Mouse (Mus musculus): ENCODE data around the gene Nav3. TPM values are rescaled to one million over a fixed set of nuclear protein-coding genes. Genes with fewer than 3 reads are reported as not detected.

Gene Nav3
- total and polyA plus RNA-seq, 2 experiments: 0.01 to 0.28 TPM

DNA sequence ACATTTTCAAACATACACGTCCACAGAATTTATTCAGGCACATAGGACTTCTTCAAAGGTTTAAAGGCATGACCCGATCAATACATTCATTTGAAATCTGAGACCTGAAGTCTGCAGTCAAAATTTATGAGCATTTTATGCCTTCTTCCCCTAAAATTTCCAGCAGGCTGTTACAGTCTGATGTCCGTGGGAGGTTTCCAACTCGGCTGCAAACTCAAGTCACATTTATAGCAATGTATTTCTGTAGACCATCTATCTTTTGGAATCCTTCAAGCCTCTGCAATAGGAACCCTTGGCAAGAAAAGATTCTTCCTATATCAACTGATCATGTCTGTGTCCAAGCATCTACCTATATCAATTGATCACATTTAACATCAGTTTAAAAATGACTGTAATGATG, 13.4 kb upstream of the Nav3 start:
- Histone ChIP-seq H3K79me2 (ENCODE audit: control insufficient read depth, insufficient read depth, low read length) (no peaks in the 10 kb centered on the region), H3K4me1 (ENCODE audit: control insufficient read depth, insufficient read depth, low read length) (no peaks in the 10 kb centered on the region), H3K9ac (ENCODE audit: low read depth, low read length) (no peak overlapping the region), H3K36me3 (ENCODE audit: control insufficient read depth, insufficient read depth, low read length) (no peaks in the 10 kb centered on the region), H3K27ac (replicated peaks; ENCODE audit: insufficient read depth, low read depth, low read length) (no peak overlapping the region), H3K27me3 (ENCODE audit: control insufficient read depth, insufficient read depth, low read length) (peaks cover 2% of the 10 kb centered on the region; the same call in 1 of the 2 replicates), H3K4me3 (ENCODE audit: insufficient read depth, low read depth, low read length) (no peak overlapping the region)
- 77% methylated on average over 4 of the region's 4 CpGs for WGBS
- no peak for DNase-seq (ENCODE audit: extremely low read depth, low read depth, low spot score)
- TF ChIP-seq POLR2A (IDR thresholded peaks at IDR 0.05; ENCODE audit: extremely low read depth, insufficient read depth, low read length) (no peak), CTCF (IDR thresholded peaks at IDR 0.05; ENCODE audit: low read depth, low read length) (no peak)

DNA sequence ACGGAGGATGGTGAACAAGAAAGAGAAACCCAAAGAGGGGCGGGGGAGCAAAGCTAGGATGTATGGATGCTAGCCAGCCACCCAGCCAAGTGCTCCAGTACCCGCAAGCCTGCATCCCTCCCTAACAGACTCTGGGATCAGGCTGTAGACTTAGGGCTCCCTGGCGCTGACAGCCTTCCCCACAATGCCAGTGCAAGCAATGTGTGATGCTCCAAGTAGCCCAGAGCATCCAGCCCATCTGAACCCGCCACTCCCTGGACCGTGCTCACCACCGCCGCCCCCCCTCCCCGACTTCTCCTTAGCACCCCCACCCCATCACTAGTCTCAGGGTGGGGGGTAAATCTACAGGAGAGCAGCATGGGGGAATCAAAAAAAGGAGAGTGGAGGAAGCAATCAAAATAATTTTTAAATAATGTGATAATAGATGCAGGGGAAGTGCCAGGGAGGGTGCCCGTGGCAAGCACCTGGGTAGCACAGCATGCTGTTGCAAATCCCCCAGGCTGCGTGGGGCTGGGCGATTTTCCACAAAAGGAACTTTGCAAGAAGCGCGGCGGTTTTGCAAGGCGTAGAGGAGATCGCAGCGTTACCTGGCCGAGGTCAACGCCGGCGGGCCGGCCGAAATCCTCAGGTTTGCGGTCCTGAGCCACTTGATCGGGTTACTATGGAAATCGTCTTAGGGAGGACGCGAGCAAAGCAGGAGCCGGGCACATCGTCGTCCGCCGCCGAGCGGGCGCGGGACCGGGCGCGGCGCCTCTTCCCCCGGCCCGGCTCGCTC, 754 bp downstream of the Nav3 start:
- 1% methylated on average over 45 of the region's 45 CpGs for WGBS

DNA sequence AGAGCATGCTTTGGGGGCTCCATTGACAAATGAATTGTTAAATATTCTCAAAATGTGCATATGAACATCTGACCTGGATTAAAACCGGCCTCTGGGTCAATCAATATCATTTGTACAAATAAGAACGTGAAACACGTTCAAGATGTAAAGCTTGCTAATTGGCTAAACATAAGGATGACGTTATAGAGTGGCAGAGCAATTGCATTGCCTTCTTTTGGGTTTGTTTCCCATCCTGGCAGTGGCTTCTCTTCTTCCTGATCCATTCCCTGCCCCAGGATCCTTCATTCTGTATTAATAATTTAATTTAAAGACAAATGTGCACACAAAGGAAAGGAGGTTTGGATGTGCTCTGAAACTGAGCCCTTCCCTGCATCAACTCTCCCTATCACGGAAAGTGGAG, 2.4 kb downstream of the Nav3 start:
- Histone ChIP-seq H3K9ac (ENCODE audit: low read depth, low read length) (no peak overlapping the region), H3K4me1 (ENCODE audit: control insufficient read depth, insufficient read depth, low read length) (peaks cover 5% of the 10 kb centered on the region; the same call in 1 of the 2 replicates), H3K27me3 (ENCODE audit: control insufficient read depth, insufficient read depth, low read length) (peaks cover 8% of the 10 kb centered on the region), H3K27ac (replicated peaks; ENCODE audit: insufficient read depth, low read depth, low read length) (no peak overlapping the region), H3K36me3 (ENCODE audit: control insufficient read depth, insufficient read depth, low read length) (no peaks in the 10 kb centered on the region), H3K79me2 (ENCODE audit: control insufficient read depth, insufficient read depth, low read length) (no peaks in the 10 kb centered on the region), H3K4me3 (ENCODE audit: insufficient read depth, low read depth, low read length) (no peak overlapping the region)
- 45% methylated on average over 5 of the region's 5 CpGs for WGBS
- no peak for DNase-seq (ENCODE audit: extremely low read depth, low read depth, low spot score)
- TF ChIP-seq POLR2A (IDR thresholded peaks at IDR 0.05; ENCODE audit: extremely low read depth, insufficient read depth, low read length) (no peak), CTCF (IDR thresholded peaks at IDR 0.05; ENCODE audit: low read depth, low read length) (no peak)

More for the DNA sequence above, 754 bp downstream of the Nav3 start:
- TF ChIP-seq CTCF (IDR thresholded peaks at IDR 0.05; ENCODE audit: low read depth, low read length) (no peak), POLR2A (IDR thresholded peaks at IDR 0.05; ENCODE audit: extremely low read depth, insufficient read depth, low read length) (no peak)
- Histone ChIP-seq H3K36me3 (ENCODE audit: control insufficient read depth, insufficient read depth, low read length) (no peaks in the 10 kb centered on the region), H3K27me3 (ENCODE audit: control insufficient read depth, insufficient read depth, low read length) (peaks cover 8% of the 10 kb centered on the region), H3K9ac (ENCODE audit: low read depth, low read length) (peak overlapping the region; percentile 53), H3K4me3 (ENCODE audit: insufficient read depth, low read depth, low read length) (peak overlapping the region; percentile 52), H3K27ac (replicated peaks; ENCODE audit: insufficient read depth, low read depth, low read length) (no peak overlapping the region), H3K79me2 (ENCODE audit: control insufficient read depth, insufficient read depth, low read length) (no peaks in the 10 kb centered on the region), H3K4me1 (ENCODE audit: control insufficient read depth, insufficient read depth, low read length) (peaks cover 5% of the 10 kb centered on the region; the same call in 1 of the 2 replicates)
- peak; percentile 6 for DNase-seq (ENCODE audit: extremely low read depth, low read depth, low spot score)

DNA sequence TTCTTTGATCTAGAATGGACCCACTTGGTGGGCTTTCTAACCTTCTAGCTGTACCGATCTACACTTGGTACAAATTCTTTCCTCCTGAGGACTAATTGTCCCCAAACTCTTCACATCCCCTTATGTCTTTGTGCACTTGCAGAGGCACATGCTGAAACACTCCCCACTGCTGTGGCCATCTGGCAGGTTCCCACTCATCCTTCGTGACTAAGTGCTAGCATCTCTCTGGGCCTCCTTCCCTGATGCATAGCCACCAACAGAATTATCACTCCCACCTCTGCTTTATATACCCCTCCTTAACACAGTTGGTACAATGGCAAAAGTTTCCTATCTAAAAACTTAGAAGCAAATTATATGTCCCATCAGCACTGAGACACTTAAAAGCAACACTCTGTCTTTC, 15.6 kb downstream of the Nav3 start:
- WGBS: 85% methylated on average over 2 of the region's 2 CpGs
- H3K9ac ChIP-seq (ENCODE audit: low read depth, low read length): no peak overlapping the region
- no peaks in the 10 kb centered on the region for H3K4me1 ChIP-seq (ENCODE audit: control insufficient read depth, insufficient read depth, low read length)
- no peak for TF ChIP-seq POLR2A (IDR thresholded peaks at IDR 0.05; ENCODE audit: extremely low read depth, insufficient read depth, low read length)
- TF ChIP-seq CTCF (IDR thresholded peaks at IDR 0.05; ENCODE audit: low read depth, low read length): no peak
- no peak for DNase-seq (ENCODE audit: extremely low read depth, low read depth, low spot score)
- H3K4me3 ChIP-seq (ENCODE audit: insufficient read depth, low read depth, low read length): no peak overlapping the region
- no peaks in the 10 kb centered on the region for H3K36me3 ChIP-seq (ENCODE audit: control insufficient read depth, insufficient read depth, low read length)
- H3K27ac ChIP-seq (replicated peaks; ENCODE audit: insufficient read depth, low read depth, low read length): no peak overlapping the region
- no peaks in the 10 kb centered on the region for H3K79me2 ChIP-seq (ENCODE audit: control insufficient read depth, insufficient read depth, low read length)
- H3K27me3 ChIP-seq (ENCODE audit: control insufficient read depth, insufficient read depth, low read length): no peaks in the 10 kb centered on the region

DNA sequence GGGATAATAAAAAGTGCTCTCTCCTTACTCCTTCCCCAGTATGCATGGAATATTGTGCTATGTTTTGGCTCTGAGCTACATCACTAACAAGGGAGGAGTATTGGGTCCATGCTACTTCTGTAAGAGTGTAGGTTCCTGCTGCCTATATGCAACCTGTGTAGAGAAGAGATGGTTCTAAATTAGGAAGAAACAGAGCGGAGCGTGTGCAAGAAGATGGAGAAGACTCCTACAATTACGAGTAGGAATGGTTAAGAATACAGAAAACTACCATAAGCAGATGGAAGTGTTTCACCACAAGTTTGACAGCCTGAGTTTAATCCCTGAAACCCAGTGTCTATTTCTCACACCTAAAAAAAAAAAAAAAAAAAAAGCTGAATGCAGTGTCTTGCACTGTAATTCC, 24.9 kb downstream of the Nav3 start:
- Histone ChIP-seq H3K27ac (replicated peaks; ENCODE audit: insufficient read depth, low read depth, low read length) (no peak overlapping the region), H3K79me2 (ENCODE audit: control insufficient read depth, insufficient read depth, low read length) (no peaks in the 10 kb centered on the region), H3K36me3 (ENCODE audit: control insufficient read depth, insufficient read depth, low read length) (no peaks in the 10 kb centered on the region), H3K27me3 (ENCODE audit: control insufficient read depth, insufficient read depth, low read length) (no peaks in the 10 kb centered on the region), H3K4me3 (ENCODE audit: insufficient read depth, low read depth, low read length) (no peak overlapping the region), H3K9ac (ENCODE audit: low read depth, low read length) (no peak overlapping the region), H3K4me1 (ENCODE audit: control insufficient read depth, insufficient read depth, low read length) (no peaks in the 10 kb centered on the region)
- no peak for TF ChIP-seq CTCF (IDR thresholded peaks at IDR 0.05; ENCODE audit: low read depth, low read length)
- TF ChIP-seq POLR2A (IDR thresholded peaks at IDR 0.05; ENCODE audit: extremely low read depth, insufficient read depth, low read length): no peak
- 84% methylated on average over 3 of the region's 3 CpGs for WGBS
- DNase-seq (ENCODE audit: extremely low read depth, low read depth, low spot score): no peak

DNA sequence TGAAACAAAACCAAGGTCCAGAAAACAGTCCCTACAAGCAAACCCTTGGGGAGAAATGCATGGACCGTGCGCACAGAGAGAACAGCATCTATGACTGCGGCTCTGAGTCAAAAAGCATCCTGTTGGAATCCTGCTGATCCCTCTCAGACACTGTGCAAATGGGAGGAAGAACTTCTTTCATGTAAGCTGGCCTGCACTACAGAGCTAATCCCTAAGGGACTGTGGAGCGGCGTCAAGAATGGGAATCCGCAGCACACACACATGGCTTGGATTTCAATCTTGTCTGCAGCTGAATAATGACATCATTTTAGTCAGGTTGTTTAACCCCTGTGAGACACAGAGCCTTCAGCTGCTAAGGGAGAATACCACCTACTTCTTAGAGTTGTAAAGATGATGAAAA, 26.4 kb downstream of the Nav3 start:
- Histone ChIP-seq H3K9ac (ENCODE audit: low read depth, low read length) (no peak overlapping the region), H3K4me3 (ENCODE audit: insufficient read depth, low read depth, low read length) (no peak overlapping the region), H3K27ac (replicated peaks; ENCODE audit: insufficient read depth, low read depth, low read length) (no peak overlapping the region), H3K79me2 (ENCODE audit: control insufficient read depth, insufficient read depth, low read length) (no peaks in the 10 kb centered on the region), H3K4me1 (ENCODE audit: control insufficient read depth, insufficient read depth, low read length) (no peaks in the 10 kb centered on the region), H3K27me3 (ENCODE audit: control insufficient read depth, insufficient read depth, low read length) (no peaks in the 10 kb centered on the region), H3K36me3 (ENCODE audit: control insufficient read depth, insufficient read depth, low read length) (no peaks in the 10 kb centered on the region)
- TF ChIP-seq POLR2A (IDR thresholded peaks at IDR 0.05; ENCODE audit: extremely low read depth, insufficient read depth, low read length) (no peak), CTCF (IDR thresholded peaks at IDR 0.05; ENCODE audit: low read depth, low read length) (no peak)
- DNase-seq (ENCODE audit: extremely low read depth, low read depth, low spot score): no peak
- 90% methylated on average over 6 of the region's 6 CpGs for WGBS

Measured in liver, adult 2 months (tissue).